Mouse (Mus musculus) CH12.LX (cell line): ENCODE data around the gene Madd. TPM values are rescaled to one million over a fixed set of nuclear protein-coding genes. Genes with fewer than 3 reads are reported as not detected.

Experiments used
- DNase-seq: peaks from one replicate; pipeline ENCODE4 v3.0.0-alpha.2; 2013; ENCODE audit errors: extremely low read depth
- H3K27ac ChIP-seq: 2 replicates; pipeline ENCODE4 v1.5.1; 2012; ENCODE audit warnings: low read depth, mild to moderate bottlenecking, control low read depth, moderate library complexity; ENCODE audit not compliant: insufficient read depth
- H3K27me3 ChIP-seq: replicated peaks from 2 replicates; pipeline ENCODE3; 2012; ENCODE audit warnings: inconsistent platforms
- H3K36me3 ChIP-seq, 2 experiments: replicated peaks in 1 of 2; 2 replicates each; pipeline versions ENCODE3 to v1.6.1; 2012; ENCODE audit warnings: inconsistent platforms in 1 of 2, low read length in 1 of 2, mild to moderate bottlenecking in 1 of 2, mixed read lengths in 1 of 2, moderate library complexity in 1 of 2; ENCODE audit not compliant: control insufficient read depth in 1 of 2, insufficient read depth in 1 of 2
- H3K4me1 ChIP-seq, 2 experiments: 2 replicates each; pipeline ENCODE4 v1.6.1; 2012; ENCODE audit warnings: inconsistent platforms in 1 of 2, moderate library complexity in 1 of 2; ENCODE audit not compliant: insufficient read depth in 2 of 2, control insufficient read depth in 1 of 2
- H3K4me2 ChIP-seq: 2 replicates; pipeline ENCODE4 v1.6.1; 2012; ENCODE audit warnings: low read depth, mild to moderate bottlenecking, control low read depth; ENCODE audit not compliant: poor library complexity, insufficient read depth, severe bottlenecking
- H3K4me3 ChIP-seq, 3 experiments: fragments of 150-350 bp in 1 of 3; sonication (generic) in 1 of 3; replicated peaks in 1 of 3; 2 replicates each; pipeline versions ENCODE3 to v1.5.1; 2011 to 2012; ENCODE audit warnings: low read depth in 2 of 3, low read length in 2 of 3, mild to moderate bottlenecking in 2 of 3, moderate library complexity in 2 of 3, control low read depth in 1 of 3, improper control_type of control experiment in 1 of 3, inconsistent platforms in 1 of 3, mixed read lengths in 1 of 3; ENCODE audit not compliant: poor library complexity in 1 of 3
- H3K79me2 ChIP-seq: replicated peaks from 2 replicates; pipeline ENCODE4 v1.6.1; 2012; ENCODE audit warnings: mild to moderate bottlenecking, moderate library complexity; ENCODE audit not compliant: control insufficient read depth, poor library complexity, insufficient read depth, severe bottlenecking; ENCODE audit errors: extremely low read depth
- H3K9ac ChIP-seq: 2 replicates; pipeline ENCODE4 v1.6.1; 2012; ENCODE audit warnings: low read depth, mild to moderate bottlenecking, control low read depth, moderate library complexity; ENCODE audit not compliant: insufficient read depth
- H3K9me3 ChIP-seq: replicated peaks from 2 replicates; pipeline ENCODE3; 2012; ENCODE audit warnings: low read length, inconsistent platforms, mixed read lengths
- BHLHE40 ChIP-seq: IDR thresholded peaks from 2 replicates; pipeline ENCODE4 v1.6.1; 2011; ENCODE audit warnings: mild to moderate bottlenecking, low read depth, low read length, improper control_type of control experiment
- CHD1 ChIP-seq: IDR thresholded peaks from 2 replicates; pipeline ENCODE4 v1.6.1; 2012; ENCODE audit warnings: low read depth, low read length, improper control_type of control experiment, inconsistent platforms
- CHD2 ChIP-seq: IDR thresholded peaks from 2 replicates; pipeline ENCODE4 v1.6.1; 2011; ENCODE audit warnings: low read length, improper control_type of control experiment
- CTCF ChIP-seq, 2 experiments: IDR thresholded peaks in 1 of 2; conservative IDR thresholded peaks in 1 of 2; 2 replicates each; pipeline ENCODE4 v1.5.1; 2011 to 2012; ENCODE audit warnings: low read depth in 2 of 2, low read length in 2 of 2, improper control_type of control experiment in 1 of 2, inconsistent platforms in 1 of 2, mild to moderate bottlenecking in 1 of 2, moderate library complexity in 1 of 2
- E2F4 ChIP-seq: IDR thresholded peaks from 2 replicates; pipeline ENCODE4 v1.6.1; 2011; ENCODE audit warnings: low read depth, low read length, improper control_type of control experiment; ENCODE audit not compliant: insufficient replicate concordance
- ELF1 ChIP-seq: IDR thresholded peaks from 2 replicates; pipeline ENCODE4 v1.6.1; 2014; ENCODE audit warnings: low read depth, mild to moderate bottlenecking, inconsistent platforms, low read length, improper control_type of control experiment
- EP300 ChIP-seq: IDR thresholded peaks from 2 replicates; pipeline ENCODE4 v1.6.1; 2011; ENCODE audit warnings: low read length, improper control_type of control experiment
- ETS1 ChIP-seq: conservative IDR thresholded peaks from 2 replicates; pipeline ENCODE4 v1.6.1; 2012; ENCODE audit warnings: low read depth, mild to moderate bottlenecking, inconsistent platforms, low read length, improper control_type of control experiment, moderate library complexity
- HCFC1 ChIP-seq: IDR thresholded peaks from 2 replicates; pipeline ENCODE4 v1.6.1; 2012; ENCODE audit warnings: low read depth, mild to moderate bottlenecking, inconsistent platforms, low read length, improper control_type of control experiment
- IRF4 ChIP-seq: IDR thresholded peaks from 2 replicates; pipeline ENCODE4 v1.6.1; 2014; ENCODE audit warnings: low read depth, mild to moderate bottlenecking, inconsistent platforms, low read length, improper control_type of control experiment
- JUN ChIP-seq: IDR thresholded peaks from 2 replicates; pipeline ENCODE4 v1.6.1; 2011; ENCODE audit warnings: low read depth, mild to moderate bottlenecking, low read length, improper control_type of control experiment, moderate library complexity; ENCODE audit not compliant: insufficient read depth
- JUND ChIP-seq: conservative IDR thresholded peaks from 2 replicates; pipeline ENCODE4 v1.6.1; 2011; ENCODE audit warnings: low read depth, low read length, improper control_type of control experiment
- KAT2A ChIP-seq: IDR thresholded peaks from 2 replicates; pipeline ENCODE4 v1.6.1; 2012; ENCODE audit warnings: low read length, improper control_type of control experiment, inconsistent platforms; ENCODE audit not compliant: insufficient replicate concordance
- MAFK ChIP-seq: IDR thresholded peaks from 2 replicates; pipeline ENCODE4 v1.6.1; 2011; ENCODE audit warnings: low read length, improper control_type of control experiment; ENCODE audit not compliant: insufficient replicate concordance
- MAZ ChIP-seq: IDR thresholded peaks from 2 replicates; pipeline ENCODE4 v1.6.1; 2012; ENCODE audit warnings: low read depth, mild to moderate bottlenecking, inconsistent platforms, low read length, improper control_type of control experiment, moderate library complexity
- MEF2A ChIP-seq: IDR thresholded peaks from 2 replicates; pipeline ENCODE4 v1.6.1; 2014; ENCODE audit warnings: low read depth, mild to moderate bottlenecking, inconsistent platforms, low read length, improper control_type of control experiment, borderline replicate concordance
- MXI1 ChIP-seq: IDR thresholded peaks from 2 replicates; pipeline ENCODE4 v1.6.1; 2011; ENCODE audit warnings: mild to moderate bottlenecking, low read depth, low read length, improper control_type of control experiment
- MYC ChIP-seq: IDR thresholded peaks from 2 replicates; pipeline ENCODE4 v1.6.1; 2011; ENCODE audit warnings: low read depth, mild to moderate bottlenecking, improper control_type of control experiment, low read length
- NELFE ChIP-seq: IDR thresholded peaks from 2 replicates; pipeline ENCODE4 v1.6.1; 2011; ENCODE audit warnings: low read depth, low read length, improper control_type of control experiment
- NRF1 ChIP-seq: IDR thresholded peaks from 2 replicates; pipeline ENCODE4 v1.6.1; 2014; ENCODE audit warnings: low read depth, mild to moderate bottlenecking, inconsistent platforms, low read length, improper control_type of control experiment, moderate library complexity
- PAX5 ChIP-seq: IDR thresholded peaks from 2 replicates; pipeline ENCODE4 v1.6.1; 2012; ENCODE audit warnings: low read length, inconsistent platforms, mixed read lengths
- POLR2A ChIP-seq: IDR thresholded peaks from 2 replicates; pipeline ENCODE4 v1.6.1; 2011; ENCODE audit warnings: low read depth, mild to moderate bottlenecking, improper control_type of control experiment, low read length
- RAD21 ChIP-seq: IDR thresholded peaks from 2 replicates; pipeline ENCODE4 v1.6.1; 2011; ENCODE audit warnings: low read depth, mild to moderate bottlenecking, low read length, improper control_type of control experiment, moderate library complexity
- RCOR1 ChIP-seq: conservative IDR thresholded peaks from 2 replicates; pipeline ENCODE4 v1.6.1; 2012; ENCODE audit warnings: low read depth, mild to moderate bottlenecking, inconsistent platforms, low read length, improper control_type of control experiment
- SIN3A ChIP-seq: IDR thresholded peaks from 2 replicates; pipeline ENCODE4 v1.6.1; 2012; ENCODE audit warnings: low read length, improper control_type of control experiment, inconsistent platforms
- TCF12 ChIP-seq: IDR thresholded peaks from 2 replicates; pipeline ENCODE4 v1.6.1; 2014; ENCODE audit warnings: low read depth, mild to moderate bottlenecking, inconsistent platforms, low read length, improper control_type of control experiment
- UBTF ChIP-seq: IDR thresholded peaks from 2 replicates; pipeline ENCODE4 v1.6.1; 2012; ENCODE audit warnings: low read depth, mild to moderate bottlenecking, inconsistent platforms, low read length, improper control_type of control experiment, moderate library complexity
- ZC3H11A ChIP-seq: IDR thresholded peaks from 2 replicates; pipeline ENCODE4 v1.6.1; 2012; ENCODE audit warnings: low read depth, mild to moderate bottlenecking, inconsistent platforms, low read length, improper control_type of control experiment
- ZKSCAN1 ChIP-seq: IDR thresholded peaks from 2 replicates; pipeline ENCODE4 v1.6.1; 2012; ENCODE audit warnings: low read depth, inconsistent platforms, low read length, improper control_type of control experiment, borderline replicate concordance
- ZMIZ1 ChIP-seq: IDR thresholded peaks from 2 replicates; pipeline ENCODE4 v1.6.1; 2012; ENCODE audit warnings: low read depth, mild to moderate bottlenecking, inconsistent platforms, low read length, improper control_type of control experiment
- ZNF384 ChIP-seq: IDR thresholded peaks from 2 replicates; pipeline ENCODE4 v1.6.1; 2012; ENCODE audit warnings: low read depth, low read length, improper control_type of control experiment, inconsistent platforms
- dilution Hi-C: fragments of 300-500 bp; cut with MboI; formaldehyde crosslinking; loops from 2 replicates; pipeline ENCODE4 v1.14.3; 2020; ENCODE audit warnings: low sequenced_read_pairs; ENCODE audit not compliant: extremely low pct_unique_long_range_greater_than_20kb, extremely low pct_ligation_motif_present
- in situ Hi-C: fragments of 300-500 bp; cut with MboI; formaldehyde crosslinking; loops from 3 replicates; pipeline ENCODE4 v1.14.3; 2019; ENCODE audit warnings: low sequenced_read_pairs, low pct_ligation_motif_present, low pct_unique_long_range_greater_than_20kb, mixed read lengths
- polyA plus RNA-seq: library from polyadenylated mRNA; unstranded; fragments of >175 nt; gene quantifications from 2 replicates; pipeline ENCODE4 v1.2.1, GENCODE M21; 2012; ENCODE audit warnings: low read depth; ENCODE audit not compliant: insufficient read length
- total RNA-seq, 2 experiments: library from RNA; depleted of rRNA; stranded (reverse); fragments of 300-350 nt in 1 of 2; fragments of >200 nt in 1 of 2; gene quantifications; 2 replicates each; pipeline ENCODE4 v1.2.3; 2012 to 2014

Madd gene
- total and polyA plus RNA-seq, 3 experiments = 4.8 to 15.6 (median 14.6) TPM

GRCm38 (mm10) chr2:91182405-91183147, 1.1 kb downstream of the Madd start:
- peaks cover 10 to 17% of the 10 kb centered on the region in 2 experiments for H3K36me3 ChIP-seq
- peaks cover 18 to 33% of the 10 kb centered on the region in 2 experiments for H3K4me1 ChIP-seq
- peak overlapping the region; percentile 85; the same call in 1 of the 2 replicates for H3K4me2 ChIP-seq
- no peaks in the 10 kb centered on the region for H3K27me3 ChIP-seq
- H3K9me3 ChIP-seq = no peaks in the 10 kb centered on the region
- peak; percentile 10 for DNase-seq
- in situ Hi-C loops (no loop called here), dilution Hi-C loops (no loop called here)
- peak overlapping the region; percentile 77 for H3K9ac ChIP-seq
- H3K4me3 ChIP-seq = peak overlapping the region; percentile 77 to 87 (median 83)
- peaks cover 8% of the 10 kb centered on the region for H3K79me2 ChIP-seq
- TF ChIP-seq PAX5 (no peak), EP300 (no peak), ZC3H11A (no peak), JUN (no peak), TCF12 (0 out of 2 replicates have a peak, but pooled peaks have one; percentile 32), NELFE (peak; percentile 73), CHD2 (no peak), KAT2A (no peak), MYC (no peak), HCFC1 (no peak), RAD21 (no peak), SIN3A (peak; percentile 96), ZNF384 (peak; percentile 91), IRF4 (peak; percentile 35; the same call in 1 of the 2 replicates), ELF1 (peak; percentile 76), BHLHE40 (peak; percentile 40), JUND (no peak), ZKSCAN1 (no peak), MEF2A (no peak), ETS1 (no peak), MAZ (peak; percentile 77), POLR2A (peak; percentile 62; the same call in 1 of the 2 replicates), MAFK (no peak), RCOR1 (no peak), E2F4 (no peak), MXI1 (peak; percentile 91), UBTF (peak; percentile 85; the same call in 1 of the 2 replicates), ZMIZ1 (0 out of 2 replicates have a peak, but pooled peaks have one; percentile 27), NRF1 (peak; percentile 78), CTCF (conservative IDR thresholded peaks at IDR 0.05 in 1 of 2, IDR thresholded peaks at IDR 0.05 in 1 of 2; ENCODE audit: low read depth in 2 of 2, low read length in 2 of 2) (no peak), CHD1 (no peak)
- TF ChIP-seq, all 38 proteins: peak for 13
- H3K27ac ChIP-seq = peak overlapping the region; percentile 31; the same call in 1 of the 2 replicates
